Mouse (Mus musculus) liver, postnatal 0 days (tissue): ENCODE measurements at regions not wholly inside any gene's neighbourhood (a gene's known extent, or its start where the extent isn't known, plus 50 kb on each side); places are given as distances from the start of the nearest gene placed in this dataset.

ENCODE experiments used
- ATAC-seq: fragments of 200-750 bp; cut with Nextera tagmentation; 2 replicates; pipeline ENCODE4 v1.8.0; 2017; ENCODE audit warnings: mild to moderate bottlenecking, moderate library complexity
- DNase-seq: peaks from one replicate; pipeline ENCODE4 v3.0.0-alpha.2; 2016
- H3K27ac ChIP-seq: fragments of 300-500 bp; sonication (generic); 2 replicates; pipeline ENCODE4 v1.5.1; 2014; ENCODE audit warnings: antibody characterized with exemption, moderate library complexity, mild to moderate bottlenecking, low read depth
- H3K27me3 ChIP-seq: fragments of 300-500 bp; sonication (generic); 2 replicates; pipeline ENCODE4 v1.6.1; 2014; ENCODE audit warnings: low read length, control low read depth, mixed read lengths; ENCODE audit not compliant: insufficient read depth
- H3K36me3 ChIP-seq: fragments of 300-500 bp; sonication (generic); replicated peaks from 2 replicates; pipeline ENCODE4 v1.6.1; 2014; ENCODE audit warnings: mild to moderate bottlenecking, control low read depth, low read length, moderate library complexity, mixed read lengths; ENCODE audit not compliant: insufficient read depth
- H3K4me1 ChIP-seq: fragments of 300-500 bp; sonication (generic); 2 replicates; pipeline ENCODE4 v1.6.1; 2014; ENCODE audit warnings: antibody characterized with exemption, mild to moderate bottlenecking, control low read depth; ENCODE audit not compliant: insufficient read depth
- H3K4me2 ChIP-seq: fragments of 300-500 bp; sonication (generic); 2 replicates; pipeline ENCODE4 v1.6.1; 2014; ENCODE audit warnings: low read depth, mild to moderate bottlenecking, low read length, moderate library complexity, mixed read lengths
- H3K4me3 ChIP-seq: fragments of 300-500 bp; sonication (generic); 2 replicates; pipeline ENCODE4 v1.5.1; 2014; ENCODE audit warnings: low read depth, low read length
- H3K9ac ChIP-seq: fragments of 300-500 bp; sonication (generic); replicated peaks from 2 replicates; pipeline ENCODE4 v1.6.1; 2014; ENCODE audit warnings: mild to moderate bottlenecking, moderate library complexity
- H3K9me3 ChIP-seq: fragments of 300-500 bp; sonication (generic); 2 replicates; pipeline ENCODE4 v1.6.1; 2016; ENCODE audit warnings: mild to moderate bottlenecking, control low read depth, low read length, mixed read lengths
- CTCF ChIP-seq: sonication (generic); IDR thresholded peaks from 2 replicates; pipeline ENCODE4 v1.5.1; 2016; ENCODE audit warnings: antibody characterized with exemption, low read depth
- EP300 ChIP-seq: IDR thresholded peaks from 2 replicates; pipeline ENCODE4 v1.6.1; 2016; ENCODE audit warnings: antibody characterized with exemption, low read depth, mild to moderate bottlenecking
- WGBS: fragments of 180-500 bp; shearing (Covaris S2); extraction: QIAGEN DNeasy Blood & Tissue Kit; methylation state at CpG from one replicate; pipeline ENCODE4 v1.1.7; 2014; ENCODE audit not compliant: insufficient replicate concordance; 5-methylcytosine and 5-hydroxymethylcytosine counted together

- H3K27me3 ChIP-seq, result no peaks in the 10 kb centered on the region
- ATAC-seq (no peak), DNase-seq (no peak)
- H3K4me1 ChIP-seq, result no peaks in the 10 kb centered on the region
- no peak overlapping the region for H3K4me2 ChIP-seq
- no peak overlapping the region for H3K9ac ChIP-seq
- TF ChIP-seq CTCF (no peak), EP300 (no peak)
- WGBS, result 40% methylated on average over 2 of the region's 2 CpGs
- H3K9me3 ChIP-seq, result no peaks in the 10 kb centered on the region
- H3K4me3 ChIP-seq, result no peak overlapping the region
- no peak overlapping the region for H3K27ac ChIP-seq
- no peaks in the 10 kb centered on the region for H3K36me3 ChIP-seq
Observed at GRCm38 (mm10) chr4:55860055-55860454, 327.8 kb upstream of the Klf4 start.

GRCm38 (mm10) chr4:55859211-55859761, 327.0 kb upstream of the Klf4 start:
- H3K4me2 ChIP-seq, result no peak overlapping the region
- whole genome bisulfite sequencing, result 44% methylated on average over 2 of the region's 2 CpGs
- no peak overlapping the region for H3K27ac ChIP-seq
- H3K9me3 ChIP-seq, result no peaks in the 10 kb centered on the region
- DNase-seq, result no peak
- no peak for TF ChIP-seq CTCF
- TF ChIP-seq EP300, result no peak
- H3K27me3 ChIP-seq, result no peaks in the 10 kb centered on the region
- H3K36me3 ChIP-seq, result no peaks in the 10 kb centered on the region
- no peak overlapping the region for H3K4me3 ChIP-seq
- ATAC-seq, result no peak
- H3K9ac ChIP-seq, result no peak overlapping the region
- H3K4me1 ChIP-seq, result no peaks in the 10 kb centered on the region

- no peak overlapping the region for H3K27ac ChIP-seq
- 65% methylated on average over 1 of the region's 1 CpGs for WGBS
- ATAC-seq, result no peak
- no peaks in the 10 kb centered on the region for H3K4me1 ChIP-seq
- no peaks in the 10 kb centered on the region for H3K36me3 ChIP-seq
- no peak for DNase-seq
- no peaks in the 10 kb centered on the region for H3K9me3 ChIP-seq
- H3K27me3 ChIP-seq, result no peaks in the 10 kb centered on the region
- H3K9ac ChIP-seq, result no peak overlapping the region
- no peak overlapping the region for H3K4me2 ChIP-seq
- H3K4me3 ChIP-seq, result no peak overlapping the region
- TF ChIP-seq CTCF (no peak), EP300 (no peak)
Observed at GRCm38 (mm10) chr4:55851430-55851829, 319.2 kb upstream of the Klf4 start.

- DNase-seq, result no peak
- Histone ChIP-seq H3K27me3 (no peaks in the 10 kb centered on the region), H3K9me3 (no peaks in the 10 kb centered on the region), H3K36me3 (no peaks in the 10 kb centered on the region), H3K4me3 (no peak overlapping the region), H3K27ac (no peak overlapping the region), H3K4me2 (no peak overlapping the region), H3K4me1 (no peaks in the 10 kb centered on the region), H3K9ac (no peak overlapping the region)
- 63% methylated on average over 5 of the region's 5 CpGs for WGBS
- TF ChIP-seq EP300 (no peak), CTCF (no peak)
- ATAC-seq, result no peak
Observed at GRCm38 (mm10) chr4:55851027-55851426, 318.8 kb upstream of the Klf4 start.

GRCm38 (mm10) chr4:55843727-55844401, 311.6 kb upstream of the Klf4 start:
- Histone ChIP-seq H3K27ac (no peak overlapping the region), H3K9me3 (no peaks in the 10 kb centered on the region), H3K27me3 (no peaks in the 10 kb centered on the region), H3K4me2 (no peak overlapping the region), H3K4me1 (no peaks in the 10 kb centered on the region), H3K36me3 (no peaks in the 10 kb centered on the region), H3K9ac (no peak overlapping the region), H3K4me3 (no peak overlapping the region)
- no peak for ATAC-seq
- DNase-seq, result no peak
- whole genome bisulfite sequencing, result 72% methylated on average over 12 of the region's 12 CpGs
- TF ChIP-seq CTCF (no peak), EP300 (no peak)

- TF ChIP-seq CTCF (no peak), EP300 (no peak)
- Histone ChIP-seq H3K27ac (no peak overlapping the region), H3K36me3 (no peaks in the 10 kb centered on the region), H3K4me2 (no peak overlapping the region), H3K27me3 (no peaks in the 10 kb centered on the region), H3K4me1 (no peaks in the 10 kb centered on the region), H3K9ac (no peak overlapping the region), H3K9me3 (no peaks in the 10 kb centered on the region), H3K4me3 (no peak overlapping the region)
- no peak for ATAC-seq
- DNase-seq, result no peak
- 67% methylated on average over 3 of the region's 3 CpGs for WGBS
Observed at GRCm38 (mm10) chr4:55838568-55838967, 306.3 kb upstream of the Klf4 start.
